Mouse (Mus musculus): Measurements from ENCODE around the gene 4930442H23Rik. TPM values are rescaled to one million over a fixed set of nuclear protein-coding genes. Genes with fewer than 3 reads are reported as not detected.
"Not testable (repeated sequence)": the region's sequence is repeated elsewhere in the genome, so short reads cannot be mapped to it uniquely, and the experiment has no call there.

4930442H23Rik gene
- polyA plus RNA-seq, 1 experiment from 2014 or later: not detected

DNA sequence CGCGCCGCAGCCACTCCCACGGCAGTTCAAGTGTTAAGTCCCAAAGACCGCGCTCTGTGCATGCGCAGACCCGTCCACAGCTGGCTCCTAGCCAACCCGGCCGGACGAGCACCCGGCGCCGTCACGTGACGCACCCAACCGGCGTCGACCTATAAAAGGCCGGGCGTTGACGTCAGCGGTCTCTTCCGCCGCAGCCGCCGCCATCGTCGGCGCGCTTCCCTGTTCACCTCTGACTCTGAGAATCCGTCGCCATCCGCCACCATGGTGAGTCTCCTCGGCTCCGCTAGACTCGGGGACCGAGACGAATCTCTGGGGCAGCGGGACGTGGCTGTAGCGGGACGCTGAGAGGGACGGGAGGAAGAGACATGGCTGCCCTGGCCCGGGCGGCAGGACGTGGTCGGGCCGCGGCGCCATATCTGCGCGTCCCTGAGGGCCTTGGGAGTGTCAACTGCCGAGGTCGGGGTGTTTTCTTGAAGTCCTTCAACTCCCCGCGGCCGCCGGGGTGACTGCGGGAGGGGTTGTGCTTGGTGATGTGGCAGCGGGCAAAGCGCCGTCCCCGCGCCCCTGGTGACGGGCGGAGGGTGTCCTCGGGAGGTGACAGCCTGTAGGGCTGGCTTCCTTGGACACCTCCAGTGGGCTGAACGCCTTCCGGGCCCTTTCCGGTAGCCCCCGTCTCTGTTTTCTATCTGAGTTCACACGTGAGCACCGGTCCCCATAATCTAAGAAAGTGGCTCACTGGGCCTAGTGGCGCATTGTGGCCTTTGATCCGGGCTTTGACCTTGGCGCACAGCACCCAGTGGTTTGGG, 7.0 kb downstream of the 4930442H23Rik start, which contains the start of gene Eef2:
Gene Eef2 (plus strand): TSS at position 166 of the 806 bp plus-strand sequence.
- ATAC-seq (ENCODE audit: low read depth): peak; percentile 79

GRCm38 (mm10) chr10:81175936-81176465, 7.6 kb downstream of the 4930442H23Rik start:
- Histone ChIP-seq H3K36me3 (ENCODE audit: control insufficient read depth, insufficient read depth, low read length) (peaks cover 40% of the 10 kb centered on the region), H3K27me3 (replicated peaks; ENCODE audit: control insufficient read depth, insufficient read depth, low read length) (no peaks in the 10 kb centered on the region), H3K9me3 (ENCODE audit: control insufficient read depth, low read length) (no peaks in the 10 kb centered on the region), H3K4me1 (ENCODE audit: control insufficient read depth, insufficient read depth, low read length) (peaks cover 15% of the 10 kb centered on the region), H3K9ac (ENCODE audit: low read depth, low read length) (peak overlapping the region; percentile 53), H3K4me3 (ENCODE audit: low read depth, low read length) (peak overlapping the region; percentile 94), H3K27ac (replicated peaks; ENCODE audit: low read depth, low read length) (peak overlapping the region; percentile 88), H3K4me2 (ENCODE audit: low read depth, low read length) (peak overlapping the region; percentile 72)
- WGBS: 4% methylated on average over 13 of the region's 13 CpGs
- no peak for DNase-seq (ENCODE audit: low spot score)
- ATAC-seq (ENCODE audit: low read depth): peak; percentile 16

More for the DNA sequence above, 7.0 kb downstream of the 4930442H23Rik start, which contains the start of gene Eef2:
- WGBS: 0% methylated on average over 60 of the region's 77 CpGs
- H3K36me3 ChIP-seq (ENCODE audit: control insufficient read depth, insufficient read depth, low read length): peaks cover 46% of the 10 kb centered on the region
- peak within 1 kb of the TSS; percentile 94 for H3K4me3 ChIP-seq (ENCODE audit: low read depth, low read length)
- H3K9me3 ChIP-seq (ENCODE audit: control insufficient read depth, low read length): no peaks in the 10 kb centered on the region
- peak within 1 kb of the TSS; percentile 98 for H3K4me2 ChIP-seq (ENCODE audit: low read depth, low read length)
- H3K9ac ChIP-seq (ENCODE audit: low read depth, low read length): peak within 1 kb of the TSS; percentile 98
- peak within 1 kb of the TSS; percentile 88 for H3K27ac ChIP-seq (replicated peaks; ENCODE audit: low read depth, low read length)
- H3K27me3 ChIP-seq (replicated peaks; ENCODE audit: control insufficient read depth, insufficient read depth, low read length): no peaks in the 10 kb centered on the region
- H3K4me1 ChIP-seq (ENCODE audit: control insufficient read depth, insufficient read depth, low read length): peaks cover 15% of the 10 kb centered on the region
- DNase-seq (ENCODE audit: low spot score): peak; percentile 99

DNA sequence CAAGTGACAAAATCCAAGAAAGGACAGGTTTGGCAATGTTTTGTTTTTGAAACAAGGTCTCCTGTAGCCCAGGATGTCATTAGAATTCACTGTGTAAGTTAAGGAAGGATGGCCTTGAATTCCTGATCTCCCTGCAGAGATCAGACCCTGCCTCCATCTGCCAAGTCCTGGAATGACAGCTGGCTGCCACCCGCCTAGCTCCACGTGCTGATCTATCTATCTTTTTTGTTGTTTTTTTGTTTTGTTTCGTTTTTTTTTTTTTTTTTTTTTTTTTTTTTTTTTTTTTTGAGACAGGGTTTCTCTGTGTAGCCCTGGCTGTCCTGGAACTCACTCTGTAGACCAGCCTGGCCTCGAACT, 8.3 kb downstream of the 4930442H23Rik start:
- H3K36me3 ChIP-seq (ENCODE audit: control insufficient read depth, insufficient read depth, low read length): peaks cover 33% of the 10 kb centered on the region
- peak; percentile 55 for DNase-seq (ENCODE audit: low spot score)
- not testable (repeated sequence) for H3K27me3 ChIP-seq (replicated peaks; ENCODE audit: control insufficient read depth, insufficient read depth, low read length); H3K9me3 ChIP-seq (ENCODE audit: control insufficient read depth, low read length); ATAC-seq (ENCODE audit: low read depth)
- H3K4me3 ChIP-seq (ENCODE audit: low read depth, low read length): peak overlapping the region; percentile 94
- peak overlapping the region; percentile 88 for H3K27ac ChIP-seq (replicated peaks; ENCODE audit: low read depth, low read length)
- peaks cover 15% of the 10 kb centered on the region for H3K4me1 ChIP-seq (ENCODE audit: control insufficient read depth, insufficient read depth, low read length)
- peak overlapping the region; percentile 56; the same call in 1 of the 2 replicates for H3K9ac ChIP-seq (ENCODE audit: low read depth, low read length)
- WGBS: 7% methylated on average over 4 of the region's 4 CpGs
- H3K4me2 ChIP-seq (ENCODE audit: low read depth, low read length): peak overlapping the region; percentile 72

- Histone ChIP-seq H3K4me3 (ENCODE audit: low read depth, low read length) (peak overlapping the region; percentile 37), H3K9ac (ENCODE audit: low read depth, low read length) (peak overlapping the region; percentile 56), H3K36me3 (ENCODE audit: control insufficient read depth, insufficient read depth, low read length) (peaks cover 28% of the 10 kb centered on the region), H3K27me3 (replicated peaks; ENCODE audit: control insufficient read depth, insufficient read depth, low read length) (no peaks in the 10 kb centered on the region), H3K27ac (replicated peaks; ENCODE audit: low read depth, low read length) (peak overlapping the region; percentile 88), H3K4me2 (ENCODE audit: low read depth, low read length) (peak overlapping the region; percentile 72), H3K4me1 (ENCODE audit: control insufficient read depth, insufficient read depth, low read length) (peaks cover 15% of the 10 kb centered on the region), H3K9me3 (ENCODE audit: control insufficient read depth, low read length) (no peaks in the 10 kb centered on the region)
- 2% methylated on average over 29 of the region's 29 CpGs for WGBS
- peak; percentile 73 for ATAC-seq (ENCODE audit: low read depth)
- DNase-seq (ENCODE audit: low spot score): peak; percentile 91
Observed at GRCm38 (mm10) chr10:81174617-81175344, 8.9 kb downstream of the 4930442H23Rik start.

DNA sequence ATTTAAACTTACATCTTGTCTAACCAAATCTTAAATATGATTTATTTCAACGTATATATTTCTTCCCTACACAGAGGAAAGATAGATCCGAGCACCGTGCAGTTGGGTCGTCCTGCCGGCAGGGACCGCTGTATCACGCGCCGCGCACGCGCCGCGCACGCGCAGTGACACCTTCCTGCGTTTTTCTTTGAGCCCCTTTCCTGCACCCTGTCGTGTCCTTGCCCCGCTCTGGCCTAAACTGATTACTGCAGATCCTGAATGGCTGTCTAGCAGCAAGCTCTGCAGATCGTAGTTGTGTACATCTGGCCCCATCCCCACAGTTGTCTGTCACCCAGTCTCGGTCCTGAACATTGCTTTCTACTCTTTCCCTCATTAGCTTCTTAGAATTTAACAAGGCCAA, 10.5 kb downstream of the 4930442H23Rik start:
- ATAC-seq (ENCODE audit: low read depth): peak; percentile 20; the same call in 1 of the 2 replicates

GRCm38 (mm10) chr10:81169411-81169900, 14.2 kb downstream of the 4930442H23Rik start:
- Histone ChIP-seq H3K4me2 (ENCODE audit: low read depth, low read length) (peak overlapping the region; percentile 36), H3K27ac (replicated peaks; ENCODE audit: low read depth, low read length) (peak overlapping the region; percentile 65), H3K4me1 (ENCODE audit: control insufficient read depth, insufficient read depth, low read length) (peaks cover 24% of the 10 kb centered on the region)
- not testable (repeated sequence) for H3K27me3 ChIP-seq (replicated peaks; ENCODE audit: control insufficient read depth, insufficient read depth, low read length); H3K9me3 ChIP-seq (ENCODE audit: control insufficient read depth, low read length); H3K36me3 ChIP-seq (ENCODE audit: control insufficient read depth, insufficient read depth, low read length); H3K9ac ChIP-seq (ENCODE audit: low read depth, low read length); DNase-seq (ENCODE audit: low spot score); H3K4me3 ChIP-seq (ENCODE audit: low read depth, low read length)
- 34% methylated on average over 6 of the region's 14 CpGs for WGBS
- peak; percentile 19 for ATAC-seq (ENCODE audit: low read depth)

More for the DNA sequence above, 10.5 kb downstream of the 4930442H23Rik start:
- peak overlapping the region; percentile 88 for H3K27ac ChIP-seq (replicated peaks; ENCODE audit: low read depth, low read length)
- H3K4me3 ChIP-seq (ENCODE audit: low read depth, low read length): no peak overlapping the region
- H3K36me3 ChIP-seq (ENCODE audit: control insufficient read depth, insufficient read depth, low read length): peaks cover 11% of the 10 kb centered on the region
- H3K9ac ChIP-seq (ENCODE audit: low read depth, low read length): peak overlapping the region; percentile 60
- peak; percentile 83 for DNase-seq (ENCODE audit: low spot score)
- 8% methylated on average over 21 of the region's 21 CpGs for WGBS
- peaks cover 20% of the 10 kb centered on the region for H3K4me1 ChIP-seq (ENCODE audit: control insufficient read depth, insufficient read depth, low read length)
- H3K27me3 ChIP-seq (replicated peaks; ENCODE audit: control insufficient read depth, insufficient read depth, low read length): no peaks in the 10 kb centered on the region
- H3K9me3 ChIP-seq (ENCODE audit: control insufficient read depth, low read length): no peaks in the 10 kb centered on the region
- H3K4me2 ChIP-seq (ENCODE audit: low read depth, low read length): peak overlapping the region; percentile 49

DNA sequence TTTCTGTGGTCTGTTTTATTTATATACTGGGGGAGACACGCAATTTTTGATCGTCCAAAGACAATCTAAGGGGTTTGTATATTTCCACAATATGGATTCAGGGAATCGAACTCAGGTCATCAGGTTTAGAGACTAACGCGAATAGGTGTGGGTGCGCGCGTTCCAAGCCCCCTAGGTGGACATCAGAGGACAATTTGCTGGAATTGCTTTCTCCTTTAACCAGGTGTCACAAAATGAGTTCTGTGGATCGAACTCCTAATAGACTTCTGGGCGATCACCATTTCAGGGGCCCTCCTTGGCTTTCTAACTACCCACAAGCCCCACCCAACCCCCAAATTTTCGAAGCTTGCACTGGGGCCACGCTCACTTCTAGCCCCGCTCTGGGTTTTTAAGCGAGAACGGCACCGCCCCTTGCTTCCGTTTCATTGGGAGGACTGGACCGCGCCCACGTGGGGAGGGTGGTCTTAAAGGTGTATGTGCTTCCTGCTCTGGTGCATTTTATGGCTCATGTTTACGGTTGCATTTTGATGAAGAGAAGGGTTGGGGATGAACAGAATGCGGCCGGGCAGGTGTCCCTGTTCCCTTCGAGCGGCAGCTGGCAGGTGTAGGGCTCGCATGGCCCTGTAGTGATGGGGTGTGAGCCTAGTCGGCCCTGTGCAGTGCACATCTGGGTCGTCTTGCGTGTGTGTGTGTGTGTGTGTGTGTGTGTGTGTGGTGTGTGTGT, 15.0 kb downstream of the 4930442H23Rik start:
- ATAC-seq (ENCODE audit: low read depth) (peak; percentile 60), DNase-seq (ENCODE audit: low spot score) (peak; percentile 95)
- Histone ChIP-seq H3K36me3 (ENCODE audit: control insufficient read depth, insufficient read depth, low read length) (peaks cover 6% of the 10 kb centered on the region), H3K9ac (ENCODE audit: low read depth, low read length) (peak overlapping the region; percentile 55), H3K27ac (replicated peaks; ENCODE audit: low read depth, low read length) (peak overlapping the region; percentile 71), H3K4me2 (ENCODE audit: low read depth, low read length) (peak overlapping the region; percentile 84), H3K4me1 (ENCODE audit: control insufficient read depth, insufficient read depth, low read length) (peaks cover 20% of the 10 kb centered on the region), H3K27me3 (replicated peaks; ENCODE audit: control insufficient read depth, insufficient read depth, low read length) (no peaks in the 10 kb centered on the region), H3K9me3 (ENCODE audit: control insufficient read depth, low read length) (no peaks in the 10 kb centered on the region), H3K4me3 (ENCODE audit: low read depth, low read length) (peak overlapping the region; percentile 91)
- WGBS: 2% methylated on average over 29 of the region's 29 CpGs

DNA sequence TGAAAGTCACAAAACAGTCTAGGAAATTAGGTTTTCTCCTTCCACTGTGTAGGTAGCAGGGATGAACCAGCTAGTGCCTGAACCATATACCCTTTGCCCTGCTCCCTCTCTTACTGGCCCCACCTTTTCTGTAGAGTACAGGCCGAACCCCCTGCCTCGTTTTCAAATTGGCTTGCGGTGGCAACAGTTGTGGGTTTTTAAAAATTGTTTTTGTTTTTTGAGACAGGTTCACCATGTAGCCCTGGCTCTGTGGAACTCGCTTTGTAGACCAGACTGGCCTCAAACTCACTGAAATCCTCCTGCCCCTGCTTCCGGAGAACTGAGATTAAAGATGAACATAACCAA, 15.6 kb downstream of the 4930442H23Rik start:
- H3K4me2 ChIP-seq (ENCODE audit: low read depth, low read length): peak overlapping the region; percentile 84
- peak overlapping the region; percentile 71 for H3K27ac ChIP-seq (replicated peaks; ENCODE audit: low read depth, low read length)
- ATAC-seq (ENCODE audit: low read depth): peak; percentile 72
- 9% methylated on average over 5 of the region's 5 CpGs for WGBS
- no peaks in the 10 kb centered on the region for H3K9me3 ChIP-seq (ENCODE audit: control insufficient read depth, low read length)
- no peaks in the 10 kb centered on the region for H3K27me3 ChIP-seq (replicated peaks; ENCODE audit: control insufficient read depth, insufficient read depth, low read length)
- peaks cover 15% of the 10 kb centered on the region for H3K4me1 ChIP-seq (ENCODE audit: control insufficient read depth, insufficient read depth, low read length)
- H3K4me3 ChIP-seq (ENCODE audit: low read depth, low read length): peak overlapping the region; percentile 91
- peaks cover 12% of the 10 kb centered on the region for H3K36me3 ChIP-seq (ENCODE audit: control insufficient read depth, insufficient read depth, low read length)
- no peak for DNase-seq (ENCODE audit: low spot score)
- H3K9ac ChIP-seq (ENCODE audit: low read depth, low read length): peak overlapping the region; percentile 55

All from embryonic facial prominence, embryonic 14.5 days (tissue).